Comparison of ENCODE assay signal across 25 mouse cellular contexts in genomic region chr3:55193351-55193750, GRCm38 (mm10). TPM values are rescaled to one million over a fixed set of nuclear protein-coding genes. Genes with fewer than 3 reads are reported as not detected.
DNase-seq lines count a peak whose midpoint lies in the region; ATAC-seq and TF ChIP-seq lines count a peak whose summit lies in the region.
"Had no signal": no experiment of that assay in that cellular context is flagged by ENCODE, and none has a peak within 500 bp of the region (broad histone marks: within the 10 kb centered on the region; RNA-seq: fewer than 3 reads in every experiment).

No protein-coding gene starts in this region.

- no peak overlapping the region for H3K4me2 ChIP-seq in midbrain, embryonic 11.5 days
- no peak overlapping the region for H3K4me2 ChIP-seq in midbrain, embryonic 14.5 days (ENCODE audit: low read length)
- peak overlapping the region; percentile 39 for H3K4me2 ChIP-seq in myocyte (ENCODE audit: low read depth)
- no peak overlapping the region for H3K4me2 ChIP-seq in forebrain, embryonic 12.5 days

- no peaks in the 10 kb centered on the region for H3K36me3 ChIP-seq in heart, embryonic 10.5 days
- H3K36me3 ChIP-seq in midbrain, embryonic 11.5 days (ENCODE audit: control insufficient read depth, insufficient read depth, low read length), result no peaks in the 10 kb centered on the region
- no peaks in the 10 kb centered on the region for H3K36me3 ChIP-seq in midbrain, embryonic 14.5 days (ENCODE audit: control insufficient read depth, insufficient read depth, low read length)
- no peaks in the 10 kb centered on the region for H3K36me3 ChIP-seq in myocyte (ENCODE audit: control insufficient read depth, insufficient read depth)
- H3K36me3 ChIP-seq in forebrain, embryonic 12.5 days (replicated peaks), result no peaks in the 10 kb centered on the region
- H3K36me3 ChIP-seq: G1E had no signal

- DNase-seq in heart, adult 11 months, result peak; percentile 75
- no peak for DNase-seq in heart, postnatal 25 days (ENCODE audit: low spot score)
- DNase-seq in heart, embryonic 10.5 days (ENCODE audit: low spot score), result peak; percentile 63
- no peak for DNase-seq in heart, adult 8-10 months (ENCODE audit: low spot score)
- DNase-seq in midbrain, embryonic 11.5 days (ENCODE audit: low spot score, missing footprints), result peak; percentile 14
- DNase-seq in midbrain, embryonic 14.5 days, result no peak
- DNase-seq: adrenal gland, adult 2 months; adrenal gland, adult 8-10 months; adrenal gland, postnatal 10 days; adrenal gland, postnatal 14 days; adrenal gland, postnatal 25 days; adrenal gland, postnatal 36 days; B cell, adult 2 months; cerebellum, adult 11 months; cerebellum, adult 11-12 months had no signal

- 38% methylated on average over 2 of the region's 2 CpGs for WGBS in heart, embryonic 10.5 days
- 56% methylated on average over 2 of the region's 2 CpGs for WGBS in midbrain, embryonic 11.5 days
- whole genome bisulfite sequencing in midbrain, embryonic 14.5 days, result 63% methylated on average over 2 of the region's 2 CpGs
- WGBS in forebrain, embryonic 12.5 days, result 61% methylated on average over 2 of the region's 2 CpGs

- no peaks in the 10 kb centered on the region for H3K27me3 ChIP-seq in heart, embryonic 10.5 days (ENCODE audit: insufficient read depth, poor library complexity, severe bottlenecking)
- no peaks in the 10 kb centered on the region for H3K27me3 ChIP-seq in midbrain, embryonic 11.5 days (ENCODE audit: control insufficient read depth, insufficient read depth, low read length)
- H3K27me3 ChIP-seq in midbrain, embryonic 14.5 days (ENCODE audit: control insufficient read depth, insufficient read depth, low read length), result no peaks in the 10 kb centered on the region
- no peaks in the 10 kb centered on the region for H3K27me3 ChIP-seq in myocyte (ENCODE audit: control insufficient read depth, insufficient read depth, insufficient read length)
- H3K27me3 ChIP-seq in forebrain, embryonic 12.5 days, result no peaks in the 10 kb centered on the region
- H3K27me3 ChIP-seq: CH12.LX, Patski had no signal

- no peak for TF ChIP-seq POLR2A in myocyte (IDR thresholded peaks at IDR 0.05; ENCODE audit: insufficient read length, low read depth)

- no peak overlapping the region for H3ac ChIP-seq in myocyte (ENCODE audit: control insufficient read depth, insufficient read length)

- intact Hi-C loops in heart, postnatal 25 days (cut with DNase I), result no loop called here

- no peak for ATAC-seq in midbrain, embryonic 11.5 days (ENCODE audit: low FRiP score)
- no peak for ATAC-seq in midbrain, embryonic 14.5 days (ENCODE audit: low FRiP score, low TSS enrichment)
- no peak for ATAC-seq in forebrain, embryonic 12.5 days (ENCODE audit: low FRiP score)
- ATAC-seq: activated CD4-positive, CD25-positive, alpha-beta regulatory T cell, adult 4 months; CD4-positive, CD25-positive, alpha-beta regulatory T cell, adult 4 months; Patski had no signal

- H3K4me3 ChIP-seq in heart, embryonic 10.5 days, result no peak overlapping the region
- no peak overlapping the region for H3K4me3 ChIP-seq in midbrain, embryonic 11.5 days (ENCODE audit: low read depth, low read length)
- H3K4me3 ChIP-seq in midbrain, embryonic 14.5 days (replicated peaks; ENCODE audit: low read depth, low read length), result no peak overlapping the region
- H3K4me3 ChIP-seq in myocyte, result no peak overlapping the region
- no peak overlapping the region for H3K4me3 ChIP-seq in forebrain, embryonic 12.5 days (replicated peaks)

- H3K27ac ChIP-seq in heart, embryonic 10.5 days, result no peak overlapping the region
- H3K27ac ChIP-seq in midbrain, embryonic 11.5 days (ENCODE audit: low read depth, low read length), result no peak overlapping the region
- no peak overlapping the region for H3K27ac ChIP-seq in midbrain, embryonic 14.5 days (replicated peaks; ENCODE audit: low read depth, low read length)
- no peak overlapping the region for H3K27ac ChIP-seq in forebrain, embryonic 12.5 days

- no peaks in the 10 kb centered on the region for H3K9me3 ChIP-seq in heart, embryonic 10.5 days
- no peaks in the 10 kb centered on the region for H3K9me3 ChIP-seq in midbrain, embryonic 11.5 days (ENCODE audit: control insufficient read depth, low read length)
- H3K9me3 ChIP-seq in midbrain, embryonic 14.5 days (ENCODE audit: control insufficient read depth, low read length), result no peaks in the 10 kb centered on the region
- H3K9me3 ChIP-seq in forebrain, embryonic 12.5 days, result no peaks in the 10 kb centered on the region
- H3K9me3 ChIP-seq: G1E had no signal

- no peaks in the 10 kb centered on the region for H3K79me2 ChIP-seq in myocyte (ENCODE audit: control insufficient read depth, insufficient read depth)

- no peaks in the 10 kb centered on the region for H3K4me1 ChIP-seq in heart, embryonic 10.5 days
- H3K4me1 ChIP-seq in midbrain, embryonic 11.5 days (ENCODE audit: control insufficient read depth, insufficient read depth, low read length), result no peaks in the 10 kb centered on the region
- no peaks in the 10 kb centered on the region for H3K4me1 ChIP-seq in midbrain, embryonic 14.5 days (ENCODE audit: control insufficient read depth, insufficient read depth, low read length)
- H3K4me1 ChIP-seq in forebrain, embryonic 12.5 days, result 0 out of 2 replicates have a peak, but pooled peaks cover 2% of the 10 kb centered on the region

- no peak overlapping the region for H3K9ac ChIP-seq in midbrain, embryonic 11.5 days (ENCODE audit: low read length)
- no peak overlapping the region for H3K9ac ChIP-seq in midbrain, embryonic 14.5 days (replicated peaks; ENCODE audit: low read length)
- no peak overlapping the region for H3K9ac ChIP-seq in forebrain, embryonic 12.5 days

TF ChIP-seq in myocyte, 11 proteins besides CTCF, POLR2A, EP300 and RAD21:
- TF ChIP-seq MYOD1 (IDR thresholded peaks at IDR 0.05; ENCODE audit: control insufficient read depth in 1 of 3, insufficient read length in 2 of 3, low read depth in 2 of 3), result no peak
- TF ChIP-seq SRF (IDR thresholded peaks at IDR 0.05; ENCODE audit: control insufficient read depth, insufficient read length, low read depth), result no peak
- TF ChIP-seq MAX (IDR thresholded peaks at IDR 0.05; ENCODE audit: low read depth), result no peak
- TF ChIP-seq E2F4 (IDR thresholded peaks at IDR 0.05; ENCODE audit: insufficient read depth), result no peak
- no peak for TF ChIP-seq REST (IDR thresholded peaks at IDR 0.05; ENCODE audit: insufficient read depth, insufficient read length)
- TF ChIP-seq MYOG (IDR thresholded peaks at IDR 0.05; ENCODE audit: control insufficient read depth in 1 of 3, insufficient read depth in 1 of 3, insufficient read length in 2 of 3, low read depth in 2 of 3), result peak in 1 of 3 experiments; percentile 12
- no peak for TF ChIP-seq USF1 (IDR thresholded peaks at IDR 0.05; ENCODE audit: low read depth)
- no peak for TF ChIP-seq TCF12 (IDR thresholded peaks at IDR 0.05; ENCODE audit: insufficient read depth, poor library complexity, severe bottlenecking)

RNA-seq across cellular contexts. Expression of gene Sohlh2, which starts 11.5 kb away (rescaled TPM):
- total RNA-seq in heart, postnatal 25 days (2021), result not detected
- 0.18 TPM in 1 of 2 replicates, not detected in the other for polyA plus RNA-seq in heart, embryonic 10.5 days (2016; fragmentation: Nextera tagmentation; extraction: Ambion mirVana)
- total RNA-seq in heart, adult 8-10 months (2022), result not detected
- polyA plus RNA-seq in midbrain, embryonic 11.5 days (2014; fragmentation: Nextera tagmentation; extraction: Ambion mirVana), result not detected in 2 replicates
- polyA plus RNA-seq in midbrain, embryonic 14.5 days (2014; fragmentation: Nextera tagmentation; extraction: Ambion mirVana), result not detected in 2 replicates
- 3.1 TPM for polyA plus RNA-seq in myocyte (2012; fragmentation: generic; extraction: Trizol)
- polyA plus RNA-seq in forebrain, embryonic 12.5 days (2016; fragmentation: Nextera tagmentation; extraction: Ambion mirVana), result not detected in 2 replicates
- total RNA-seq: adrenal gland, adult 18-20 months; adrenal gland, adult 2 months; adrenal gland, adult 8-10 months; adrenal gland, postnatal 10 days; adrenal gland, postnatal 14 days; adrenal gland, postnatal 25 days; adrenal gland, postnatal 36 days; CH12.LX; G1E; MEL had no signal
- polyA plus RNA-seq: activated CD4-positive, CD25-positive, alpha-beta regulatory T cell, adult 4 months; adrenal gland, adult 2 months; brain, embryonic 14.5 days; CD4-positive, CD25-positive, alpha-beta regulatory T cell, adult 4 months; G1E; Patski had no signal

RNA-seq across cellular contexts. Expression of gene Dclk1, which starts 48.8 kb away (rescaled TPM):
- total RNA-seq in heart, postnatal 25 days (2021), result 1 to 10 TPM; 6.8 to 8.6 TPM
- polyA plus RNA-seq in heart, embryonic 10.5 days (2016; fragmentation: Nextera tagmentation; extraction: Ambion mirVana), result 4.8 and 7.9 TPM in 2 replicates
- total RNA-seq in heart, adult 8-10 months (2022), result 1 to 10 TPM; 2.4 to 4.7 (median 3.6) TPM
- polyA plus RNA-seq in midbrain, embryonic 11.5 days (2014; fragmentation: Nextera tagmentation; extraction: Ambion mirVana), result 63.2 and 66.7 TPM in 2 replicates
- polyA plus RNA-seq in midbrain, embryonic 14.5 days (2014; fragmentation: Nextera tagmentation; extraction: Ambion mirVana), result 278 and 323 TPM in 2 replicates
- 70.4 TPM for polyA plus RNA-seq in myocyte (2012; fragmentation: generic; extraction: Trizol)
- 148 and 156 TPM in 2 replicates for polyA plus RNA-seq in forebrain, embryonic 12.5 days (2016; fragmentation: Nextera tagmentation; extraction: Ambion mirVana)
- total RNA-seq: CH12.LX, MEL had no signal
- polyA plus RNA-seq: G1E had no signal

RNA-seq across cellular contexts. Expression of gene Ccdc169, which starts 56.2 kb away (rescaled TPM):
- under 1 TPM in 1 of 2 experiments, not detected in 1; 0.13 TPM for total RNA-seq in heart, postnatal 25 days (2021)
- 0.14 TPM in 1 of 2 replicates, not detected in the other for polyA plus RNA-seq in heart, embryonic 10.5 days (2016; fragmentation: Nextera tagmentation; extraction: Ambion mirVana)
- total RNA-seq in heart, adult 8-10 months (2022), result under 1 TPM in 2 of 4 experiments, not detected in 2; 0.08 to 0.09 TPM
- polyA plus RNA-seq in midbrain, embryonic 11.5 days (2014; fragmentation: Nextera tagmentation; extraction: Ambion mirVana), result 0.15 TPM in 1 of 2 replicates, not detected in the other
- polyA plus RNA-seq in midbrain, embryonic 14.5 days (2014; fragmentation: Nextera tagmentation; extraction: Ambion mirVana), result 0.12 TPM in 1 of 2 replicates, not detected in the other
- 0.12 TPM for polyA plus RNA-seq in myocyte (2012; fragmentation: generic; extraction: Trizol)
- polyA plus RNA-seq in forebrain, embryonic 12.5 days (2016; fragmentation: Nextera tagmentation; extraction: Ambion mirVana), result 0.09 and 0.10 TPM in 2 replicates
- total RNA-seq: adrenal gland, adult 18-20 months; adrenal gland, adult 8-10 months; adrenal gland, postnatal 14 days; adrenal gland, postnatal 25 days had no signal
- polyA plus RNA-seq: activated CD4-positive, CD25-positive, alpha-beta regulatory T cell, adult 4 months; adrenal gland, adult 2 months; CD4-positive, CD25-positive, alpha-beta regulatory T cell, adult 4 months; G1E had no signal

Comparison
In these comparisons a context has a peak if more than half of its experiments do, and no peak if none do; other contexts are left out.
1. DNase-seq: peak in heart, adult 11 months (single experiment), heart, embryonic 10.5 days (single experiment) and midbrain, embryonic 11.5 days (single experiment); none in heart, postnatal 25 days (single experiment), heart, adult 8-10 months (single experiment) and midbrain, embryonic 14.5 days (single experiment).